Mouse (Mus musculus): Measurements from ENCODE around the gene Wipf1.

- TF ChIP-seq CTCF (IDR thresholded peaks at IDR 0.05; ENCODE audit: control insufficient read depth, insufficient read depth, low read length) = no peak
- no peak for TF ChIP-seq POLR2A (IDR thresholded peaks at IDR 0.05; ENCODE audit: borderline replicate concordance, control insufficient read depth, low read depth, low read length)
Observed at GRCm38 (mm10) chr2:73396828-73397325, 132.7 kb downstream of the Wipf1 start.
